Mouse (Mus musculus): ENCODE measurements around the gene Appl2. TPM values are rescaled to one million over a fixed set of nuclear protein-coding genes. Genes with fewer than 3 reads are reported as not detected.
A peak's percentile ranks its signal among the peaks of the same experiment; 100 is the strongest.
"Not testable (repeated sequence)": the region's sequence is repeated elsewhere in the genome, so short reads cannot be mapped to it uniquely, and the experiment has no call there.

The Appl2 gene
- polyA plus RNA-seq, 1 experiment from 2014 or later = 27.5 TPM

GRCm38 (mm10) chr10:83661925-83662324 lies 13.4 kb upstream of the Appl2 start:
- Histone ChIP-seq H3K4me3 (ENCODE audit: low read depth, low read length) (no peak overlapping the region), H3K27ac (ENCODE audit: low read depth, low read length) (no peak overlapping the region), H3K27me3 (replicated peaks; ENCODE audit: control insufficient read depth, insufficient read depth, low read length) (no peaks in the 10 kb centered on the region), H3K9me3 (ENCODE audit: control insufficient read depth) (no peaks in the 10 kb centered on the region), H3K9ac (ENCODE audit: low read depth, low read length) (no peak overlapping the region), H3K4me1 (replicated peaks; ENCODE audit: control insufficient read depth, insufficient read depth, low read length) (no peaks in the 10 kb centered on the region), H3K36me3 (ENCODE audit: control insufficient read depth, insufficient read depth) (no peaks in the 10 kb centered on the region), H3K4me2 (replicated peaks; ENCODE audit: low read depth) (no peak overlapping the region)
- 62% methylated on average over 8 of the region's 8 CpGs for WGBS
- no peak for TF ChIP-seq CTCF (IDR thresholded peaks at IDR 0.05; ENCODE audit: low read depth)
- ATAC-seq = no peak

GRCm38 (mm10) chr10:83660605-83661004 lies 12.1 kb upstream of the Appl2 start:
- Histone ChIP-seq H3K27ac (ENCODE audit: low read depth, low read length) (no peak overlapping the region), H3K27me3 (replicated peaks; ENCODE audit: control insufficient read depth, insufficient read depth, low read length) (no peaks in the 10 kb centered on the region), H3K9ac (ENCODE audit: low read depth, low read length) (no peak overlapping the region), H3K4me3 (ENCODE audit: low read depth, low read length) (no peak overlapping the region), H3K9me3 (ENCODE audit: control insufficient read depth) (no peaks in the 10 kb centered on the region), H3K4me1 (replicated peaks; ENCODE audit: control insufficient read depth, insufficient read depth, low read length) (no peaks in the 10 kb centered on the region), H3K36me3 (ENCODE audit: control insufficient read depth, insufficient read depth) (no peaks in the 10 kb centered on the region), H3K4me2 (replicated peaks; ENCODE audit: low read depth) (no peak overlapping the region)
- no peak for ATAC-seq
- TF ChIP-seq CTCF (IDR thresholded peaks at IDR 0.05; ENCODE audit: low read depth) = peak; percentile 51
- 69% methylated on average over 4 of the region's 4 CpGs for WGBS

- 78% methylated on average over 2 of the region's 2 CpGs for WGBS
- no peak for TF ChIP-seq CTCF (IDR thresholded peaks at IDR 0.05; ENCODE audit: low read depth)
Observed at GRCm38 (mm10) chr10:83654591-83654990, 6.1 kb upstream of the Appl2 start.

GRCm38 (mm10) chr10:83652205-83652866 lies 3.8 kb upstream of the Appl2 start:
- H3K36me3 ChIP-seq (ENCODE audit: control insufficient read depth, insufficient read depth); H3K9ac ChIP-seq (ENCODE audit: low read depth, low read length); H3K4me2 ChIP-seq (replicated peaks; ENCODE audit: low read depth); H3K9me3 ChIP-seq (ENCODE audit: control insufficient read depth); H3K27ac ChIP-seq (ENCODE audit: low read depth, low read length); ATAC-seq; H3K4me3 ChIP-seq (ENCODE audit: low read depth, low read length); H3K4me1 ChIP-seq (replicated peaks; ENCODE audit: control insufficient read depth, insufficient read depth, low read length); H3K27me3 ChIP-seq (replicated peaks; ENCODE audit: control insufficient read depth, insufficient read depth, low read length): not testable (repeated sequence)
- 89% methylated on average over 19 of the region's 19 CpGs for WGBS

More at GRCm38 (mm10) chr10:83654591-83654990, 6.1 kb upstream of the Appl2 start:
- H3K27me3 ChIP-seq (replicated peaks; ENCODE audit: control insufficient read depth, insufficient read depth, low read length) = no peaks in the 10 kb centered on the region
- no peak overlapping the region for H3K4me2 ChIP-seq (replicated peaks; ENCODE audit: low read depth)
- H3K4me3 ChIP-seq (ENCODE audit: low read depth, low read length) = no peak overlapping the region
- no peak overlapping the region for H3K9ac ChIP-seq (ENCODE audit: low read depth, low read length)
- no peaks in the 10 kb centered on the region for H3K4me1 ChIP-seq (replicated peaks; ENCODE audit: control insufficient read depth, insufficient read depth, low read length)
- H3K9me3 ChIP-seq (ENCODE audit: control insufficient read depth) = no peaks in the 10 kb centered on the region
- no peak for ATAC-seq
- no peaks in the 10 kb centered on the region for H3K36me3 ChIP-seq (ENCODE audit: control insufficient read depth, insufficient read depth)
- H3K27ac ChIP-seq (ENCODE audit: low read depth, low read length) = no peak overlapping the region

- peak overlapping the region; percentile 83 for H3K9ac ChIP-seq (ENCODE audit: low read depth, low read length)
Observed at GRCm38 (mm10) chr10:83649037-83649436, 499 bp upstream of the Appl2 start.

GRCm38 (mm10) chr10:83646351-83646885 lies 2.1 kb downstream of the Appl2 start:
- Histone ChIP-seq H3K4me2 (replicated peaks; ENCODE audit: low read depth) (0 out of 2 replicates have a peak overlapping the region, but pooled peaks have one; percentile 3), H3K9ac (ENCODE audit: low read depth, low read length) (no peak overlapping the region), H3K9me3 (ENCODE audit: control insufficient read depth) (no peaks in the 10 kb centered on the region), H3K27me3 (replicated peaks; ENCODE audit: control insufficient read depth, insufficient read depth, low read length) (no peaks in the 10 kb centered on the region), H3K4me1 (replicated peaks; ENCODE audit: control insufficient read depth, insufficient read depth, low read length) (peaks cover 13% of the 10 kb centered on the region; the same call in 1 of the 2 replicates), H3K27ac (ENCODE audit: low read depth, low read length) (no peak overlapping the region), H3K4me3 (ENCODE audit: low read depth, low read length) (no peak overlapping the region), H3K36me3 (ENCODE audit: control insufficient read depth, insufficient read depth) (0 out of 2 replicates have a peak, but pooled peaks cover 4% of the 10 kb centered on the region)
- ATAC-seq = peak; percentile 41
- no peak for TF ChIP-seq CTCF (IDR thresholded peaks at IDR 0.05; ENCODE audit: low read depth)
- WGBS = 41% methylated on average over 7 of the region's 7 CpGs

More at GRCm38 (mm10) chr10:83649037-83649436, 499 bp upstream of the Appl2 start:
- Histone ChIP-seq H3K4me1 (replicated peaks; ENCODE audit: control insufficient read depth, insufficient read depth, low read length) (peaks cover 13% of the 10 kb centered on the region; the same call in 1 of the 2 replicates), H3K36me3 (ENCODE audit: control insufficient read depth, insufficient read depth) (0 out of 2 replicates have a peak, but pooled peaks cover under 1% of the 10 kb centered on the region), H3K9me3 (ENCODE audit: control insufficient read depth) (no peaks in the 10 kb centered on the region), H3K27ac (ENCODE audit: low read depth, low read length) (peak overlapping the region; percentile 92; the same call in 1 of the 2 replicates), H3K4me2 (replicated peaks; ENCODE audit: low read depth) (peak overlapping the region; percentile 82), H3K27me3 (replicated peaks; ENCODE audit: control insufficient read depth, insufficient read depth, low read length) (no peaks in the 10 kb centered on the region), H3K4me3 (ENCODE audit: low read depth, low read length) (peak overlapping the region; percentile 87)
- TF ChIP-seq CTCF (IDR thresholded peaks at IDR 0.05; ENCODE audit: low read depth) = no peak
- ATAC-seq = no peak
- 29% methylated on average over 6 of the region's 6 CpGs for WGBS

Measured in intestine, postnatal 0 days (tissue).